Mouse (Mus musculus) layer of hippocampus, postnatal 36 days (tissue): ENCODE results near the gene Tmem17. TPM values are rescaled to one million over a fixed set of nuclear protein-coding genes. Genes with fewer than 3 reads are reported as not detected.

Experiments
- total RNA-seq, 2 experiments: library from RNA; stranded (reverse); gene quantifications; 2 replicates each; pipeline ENCODE4 v1.2.3; 2021

The Tmem17 gene
- total RNA-seq, 2 experiments from 2014 or later, result 4.6 to 5.3 TPM

Other genes with a start within 250 kb of the Tmem17 start
- 10 to 100 TPM; 45.5 to 53.6 TPM for gene Ehbp1, start 169.8 kb upstream of the Tmem17 start, total RNA-seq